Mouse (Mus musculus): ENCODE results near the gene Bcar1. TPM values are rescaled to one million over a fixed set of nuclear protein-coding genes. Genes with fewer than 3 reads are reported as not detected.

Gene Bcar1
- polyA plus RNA-seq, 1 experiment from 2014 or later, result 50.2 TPM

- Histone ChIP-seq H3K9ac (ENCODE audit: low read length) (peak overlapping the region; percentile 80), H3K4me1 (replicated peaks; ENCODE audit: control insufficient read depth, insufficient read depth, low read length) (peaks cover 70% of the 10 kb centered on the region), H3K36me3 (ENCODE audit: control insufficient read depth, insufficient read depth, low read length) (no peaks in the 10 kb centered on the region), H3K27me3 (replicated peaks; ENCODE audit: control insufficient read depth, insufficient read depth, low read length) (no peaks in the 10 kb centered on the region), H3K27ac (ENCODE audit: low read depth) (peak overlapping the region; percentile 86), H3K4me3 (ENCODE audit: low read depth, low read length) (peak overlapping the region; percentile 86), H3K4me2 (ENCODE audit: low read length) (peak overlapping the region; percentile 77), H3K9me3 (ENCODE audit: control insufficient read depth, low read length) (no peaks in the 10 kb centered on the region)
- peak; percentile 45 for ATAC-seq (replicated peaks; ENCODE audit: low FRiP score, low TSS enrichment, low read depth)
- peak; percentile 72 for DNase-seq (ENCODE audit: low spot score)
- under 1% methylated on average over 37 of the region's 39 CpGs for WGBS
These were observed 12.2 kb downstream of the Bcar1 start for GRCm38 (mm10) chr8:111731231-111731977.

- peak overlapping the region; percentile 77; the same call in 1 of the 2 replicates for H3K4me2 ChIP-seq (ENCODE audit: low read length)
- peaks cover 57% of the 10 kb centered on the region for H3K4me1 ChIP-seq (replicated peaks; ENCODE audit: control insufficient read depth, insufficient read depth, low read length)
- H3K27ac ChIP-seq (ENCODE audit: low read depth), result no peak overlapping the region
- H3K9ac ChIP-seq (ENCODE audit: low read length), result no peak overlapping the region
- WGBS, result 49% methylated on average over 7 of the region's 7 CpGs
- DNase-seq (ENCODE audit: low spot score) (no peak), ATAC-seq (replicated peaks; ENCODE audit: low FRiP score, low TSS enrichment, low read depth) (no peak)
- no peak overlapping the region for H3K4me3 ChIP-seq (ENCODE audit: low read depth, low read length)
- no peaks in the 10 kb centered on the region for H3K9me3 ChIP-seq (ENCODE audit: control insufficient read depth, low read length)
- no peaks in the 10 kb centered on the region for H3K36me3 ChIP-seq (ENCODE audit: control insufficient read depth, insufficient read depth, low read length)
- H3K27me3 ChIP-seq (replicated peaks; ENCODE audit: control insufficient read depth, insufficient read depth, low read length), result no peaks in the 10 kb centered on the region
These were observed 14.1 kb downstream of the Bcar1 start for GRCm38 (mm10) chr8:111729233-111730170.

GRCm38 (mm10) chr8:111728481-111728880 is 15.1 kb downstream of the Bcar1 start:
- no peak for DNase-seq (ENCODE audit: low spot score)
- Histone ChIP-seq H3K9ac (ENCODE audit: low read length) (no peak overlapping the region), H3K27ac (ENCODE audit: low read depth) (no peak overlapping the region), H3K4me2 (ENCODE audit: low read length) (no peak overlapping the region), H3K27me3 (replicated peaks; ENCODE audit: control insufficient read depth, insufficient read depth, low read length) (no peaks in the 10 kb centered on the region), H3K4me3 (ENCODE audit: low read depth, low read length) (no peak overlapping the region), H3K9me3 (ENCODE audit: control insufficient read depth, low read length) (no peaks in the 10 kb centered on the region), H3K4me1 (replicated peaks; ENCODE audit: control insufficient read depth, insufficient read depth, low read length) (peaks cover 47% of the 10 kb centered on the region), H3K36me3 (ENCODE audit: control insufficient read depth, insufficient read depth, low read length) (no peaks in the 10 kb centered on the region)
- WGBS, result 85% methylated on average over 5 of the region's 5 CpGs
- ATAC-seq (replicated peaks; ENCODE audit: low FRiP score, low TSS enrichment, low read depth), result no peak

GRCm38 (mm10) chr8:111727553-111727952 is 16.1 kb downstream of the Bcar1 start:
- 53% methylated on average over 4 of the region's 4 CpGs for WGBS
- DNase-seq (ENCODE audit: low spot score), result no peak
- Histone ChIP-seq H3K36me3 (ENCODE audit: control insufficient read depth, insufficient read depth, low read length) (no peaks in the 10 kb centered on the region), H3K9me3 (ENCODE audit: control insufficient read depth, low read length) (no peaks in the 10 kb centered on the region), H3K9ac (ENCODE audit: low read length) (no peak overlapping the region), H3K4me3 (ENCODE audit: low read depth, low read length) (no peak overlapping the region), H3K27ac (ENCODE audit: low read depth) (no peak overlapping the region), H3K4me1 (replicated peaks; ENCODE audit: control insufficient read depth, insufficient read depth, low read length) (peaks cover 37% of the 10 kb centered on the region), H3K27me3 (replicated peaks; ENCODE audit: control insufficient read depth, insufficient read depth, low read length) (no peaks in the 10 kb centered on the region), H3K4me2 (ENCODE audit: low read length) (no peak overlapping the region)
- no peak for ATAC-seq (replicated peaks; ENCODE audit: low FRiP score, low TSS enrichment, low read depth)

GRCm38 (mm10) chr8:111726102-111726900 is 17.3 kb downstream of the Bcar1 start:
- H3K4me1 ChIP-seq (replicated peaks; ENCODE audit: control insufficient read depth, insufficient read depth, low read length), result peaks cover 33% of the 10 kb centered on the region
- no peak overlapping the region for H3K4me3 ChIP-seq (ENCODE audit: low read depth, low read length)
- no peak overlapping the region for H3K9ac ChIP-seq (ENCODE audit: low read length)
- ATAC-seq (replicated peaks; ENCODE audit: low FRiP score, low TSS enrichment, low read depth), result no peak; the same call in 1 of the 2 replicates
- no peaks in the 10 kb centered on the region for H3K9me3 ChIP-seq (ENCODE audit: control insufficient read depth, low read length)
- peaks cover 1% of the 10 kb centered on the region; the same call in 1 of the 2 replicates for H3K36me3 ChIP-seq (ENCODE audit: control insufficient read depth, insufficient read depth, low read length)
- DNase-seq (ENCODE audit: low spot score), result no peak
- no peaks in the 10 kb centered on the region for H3K27me3 ChIP-seq (replicated peaks; ENCODE audit: control insufficient read depth, insufficient read depth, low read length)
- H3K27ac ChIP-seq (ENCODE audit: low read depth), result peak overlapping the region; percentile 74
- peak overlapping the region; percentile 20; the same call in 1 of the 2 replicates for H3K4me2 ChIP-seq (ENCODE audit: low read length)
- 57% methylated on average over 7 of the region's 7 CpGs for WGBS

- peaks cover 23% of the 10 kb centered on the region for H3K4me1 ChIP-seq (replicated peaks; ENCODE audit: control insufficient read depth, insufficient read depth, low read length)
- DNase-seq (ENCODE audit: low spot score), result no peak
- no peak for ATAC-seq (replicated peaks; ENCODE audit: low FRiP score, low TSS enrichment, low read depth)
These were observed 18.3 kb downstream of the Bcar1 start for GRCm38 (mm10) chr8:111725341-111725740.

GRCm38 (mm10) chr8:111720115-111720544 is 23.5 kb downstream of the Bcar1 start:
- Histone ChIP-seq H3K9ac (ENCODE audit: low read length) (no peak overlapping the region), H3K36me3 (ENCODE audit: control insufficient read depth, insufficient read depth, low read length) (peaks cover 30% of the 10 kb centered on the region), H3K27ac (ENCODE audit: low read depth) (no peak overlapping the region), H3K4me3 (ENCODE audit: low read depth, low read length) (no peak overlapping the region), H3K27me3 (replicated peaks; ENCODE audit: control insufficient read depth, insufficient read depth, low read length) (no peaks in the 10 kb centered on the region), H3K4me2 (ENCODE audit: low read length) (no peak overlapping the region), H3K4me1 (replicated peaks; ENCODE audit: control insufficient read depth, insufficient read depth, low read length) (peaks cover 29% of the 10 kb centered on the region), H3K9me3 (ENCODE audit: control insufficient read depth, low read length) (no peaks in the 10 kb centered on the region)
- ATAC-seq (replicated peaks; ENCODE audit: low FRiP score, low TSS enrichment, low read depth), result no peak
- WGBS, result 41% methylated on average over 4 of the region's 4 CpGs
- DNase-seq (ENCODE audit: low spot score), result no peak

More at GRCm38 (mm10) chr8:111725341-111725740, 18.3 kb downstream of the Bcar1 start:
- Histone ChIP-seq H3K4me3 (ENCODE audit: low read depth, low read length) (no peak overlapping the region), H3K36me3 (ENCODE audit: control insufficient read depth, insufficient read depth, low read length) (peaks cover 11% of the 10 kb centered on the region), H3K9ac (ENCODE audit: low read length) (no peak overlapping the region), H3K9me3 (ENCODE audit: control insufficient read depth, low read length) (no peaks in the 10 kb centered on the region), H3K27ac (ENCODE audit: low read depth) (no peak overlapping the region), H3K4me2 (ENCODE audit: low read length) (no peak overlapping the region), H3K27me3 (replicated peaks; ENCODE audit: control insufficient read depth, insufficient read depth, low read length) (no peaks in the 10 kb centered on the region)
- 92% methylated on average over 6 of the region's 6 CpGs for WGBS

GRCm38 (mm10) chr8:111718937-111719336 is 24.7 kb downstream of the Bcar1 start:
- Histone ChIP-seq H3K4me1 (replicated peaks; ENCODE audit: control insufficient read depth, insufficient read depth, low read length) (peaks cover 29% of the 10 kb centered on the region), H3K27ac (ENCODE audit: low read depth) (peak overlapping the region; percentile 84; the same call in 1 of the 2 replicates), H3K9me3 (ENCODE audit: control insufficient read depth, low read length) (no peaks in the 10 kb centered on the region), H3K36me3 (ENCODE audit: control insufficient read depth, insufficient read depth, low read length) (peaks cover 42% of the 10 kb centered on the region), H3K27me3 (replicated peaks; ENCODE audit: control insufficient read depth, insufficient read depth, low read length) (no peaks in the 10 kb centered on the region), H3K4me2 (ENCODE audit: low read length) (no peak overlapping the region), H3K9ac (ENCODE audit: low read length) (no peak overlapping the region), H3K4me3 (ENCODE audit: low read depth, low read length) (no peak overlapping the region)
- WGBS, result 37% methylated on average over 5 of the region's 5 CpGs
- ATAC-seq (replicated peaks; ENCODE audit: low FRiP score, low TSS enrichment, low read depth) (no peak), DNase-seq (ENCODE audit: low spot score) (no peak)
